Mouse (Mus musculus) hindbrain, embryonic 11.5 days (tissue): Measurements from ENCODE around the gene Prrt4. TPM values are rescaled to one million over a fixed set of nuclear protein-coding genes. Genes with fewer than 3 reads are reported as not detected.

Experiments used
- ATAC-seq: fragments of 200-750 bp; cut with Nextera tagmentation; 2 replicates; pipeline ENCODE4 v1.8.0; 2017; ENCODE audit warnings: mild to moderate bottlenecking, moderate TSS enrichment, moderate library complexity; ENCODE audit not compliant: low FRiP score
- DNase-seq: peaks from one replicate; pipeline ENCODE4 v3.0.0-alpha.2; 2015; ENCODE audit warnings: low spot score
- H3K27ac ChIP-seq: fragments of 300-500 bp; sonication (generic); 2 replicates; pipeline ENCODE4 v1.5.1; 2014; ENCODE audit warnings: mild to moderate bottlenecking, low read depth, low read length
- H3K27me3 ChIP-seq: fragments of 300-500 bp; sonication (generic); 2 replicates; pipeline ENCODE4 v1.6.1; 2014; ENCODE audit warnings: mild to moderate bottlenecking, low read length, moderate library complexity, mixed read lengths; ENCODE audit not compliant: control insufficient read depth, insufficient read depth
- H3K36me3 ChIP-seq: fragments of 300-500 bp; sonication (generic); 2 replicates; pipeline ENCODE4 v1.6.1; 2014; ENCODE audit warnings: mild to moderate bottlenecking, low read length, moderate library complexity, mixed read lengths; ENCODE audit not compliant: control insufficient read depth, insufficient read depth
- H3K4me1 ChIP-seq: fragments of 300-500 bp; sonication (generic); replicated peaks from 2 replicates; pipeline ENCODE4 v1.6.1; 2014; ENCODE audit warnings: low read length, mixed read lengths; ENCODE audit not compliant: control insufficient read depth, insufficient read depth
- H3K4me2 ChIP-seq: fragments of 300-500 bp; sonication (generic); replicated peaks from 2 replicates; pipeline ENCODE4 v1.6.1; 2014; ENCODE audit warnings: mild to moderate bottlenecking, low read depth, low read length
- H3K4me3 ChIP-seq: fragments of 300-500 bp; sonication (generic); 2 replicates; pipeline ENCODE4 v1.5.1; 2014; ENCODE audit warnings: low read depth, low read length
- H3K9ac ChIP-seq: fragments of 300-500 bp; sonication (generic); 2 replicates; pipeline ENCODE4 v1.6.1; 2014; ENCODE audit warnings: low read depth, low read length
- H3K9me3 ChIP-seq: fragments of 300-500 bp; sonication (generic); 2 replicates; pipeline ENCODE4 v1.6.1; 2016; ENCODE audit warnings: low read length; ENCODE audit not compliant: control insufficient read depth
- WGBS: fragments of 180-500 bp; shearing (Covaris S2); extraction: QIAGEN DNeasy Blood & Tissue Kit; methylation state at CpG from one replicate; pipeline ENCODE4 v1.1.7; 2014; 5-methylcytosine and 5-hydroxymethylcytosine counted together
- polyA plus RNA-seq: library from polyadenylated mRNA; unstranded; fragments of >200 nt; fragmentation: Nextera tagmentation; extraction: Ambion mirVana; gene quantifications from 2 replicates; pipeline ENCODE4 v1.2.1, GENCODE M21; 2014

The Prrt4 gene
- polyA plus RNA-seq, 1 experiment from 2014 or later = 0.60 TPM

DNA sequence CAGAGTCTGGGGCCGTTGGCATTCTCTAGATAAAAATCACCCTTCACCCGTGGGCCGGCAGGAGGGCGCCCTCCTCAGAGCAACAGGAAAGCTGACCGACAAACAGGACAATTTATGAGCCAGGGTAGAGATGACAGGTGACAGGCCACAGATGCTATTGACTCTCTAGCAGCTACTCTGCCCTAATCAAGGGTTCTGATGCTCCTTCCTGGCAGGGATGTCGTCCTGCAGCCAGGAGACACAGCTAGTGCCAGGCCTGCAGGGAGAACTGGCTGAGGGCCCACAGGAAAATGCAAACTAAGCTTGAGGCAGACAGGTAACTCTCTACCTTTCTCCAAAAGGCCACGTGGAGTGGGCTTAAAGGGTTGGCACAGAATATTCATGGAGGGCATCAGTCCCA is 31.8 kb upstream of the Prrt4 start:
- Histone ChIP-seq H3K27ac (no peak overlapping the region; the same call in 1 of the 2 replicates), H3K9me3 (no peaks in the 10 kb centered on the region), H3K4me2 (peak overlapping the region; percentile 87), H3K9ac (peak overlapping the region; percentile 75), H3K4me1 (peaks cover 17% of the 10 kb centered on the region), H3K27me3 (peaks cover 18% of the 10 kb centered on the region), H3K36me3 (0 out of 2 replicates have a peak, but pooled peaks cover 2% of the 10 kb centered on the region), H3K4me3 (peak overlapping the region; percentile 60)
- DNase-seq (no peak), ATAC-seq (no peak)
- 33% methylated on average over 7 of the region's 7 CpGs for WGBS

DNA sequence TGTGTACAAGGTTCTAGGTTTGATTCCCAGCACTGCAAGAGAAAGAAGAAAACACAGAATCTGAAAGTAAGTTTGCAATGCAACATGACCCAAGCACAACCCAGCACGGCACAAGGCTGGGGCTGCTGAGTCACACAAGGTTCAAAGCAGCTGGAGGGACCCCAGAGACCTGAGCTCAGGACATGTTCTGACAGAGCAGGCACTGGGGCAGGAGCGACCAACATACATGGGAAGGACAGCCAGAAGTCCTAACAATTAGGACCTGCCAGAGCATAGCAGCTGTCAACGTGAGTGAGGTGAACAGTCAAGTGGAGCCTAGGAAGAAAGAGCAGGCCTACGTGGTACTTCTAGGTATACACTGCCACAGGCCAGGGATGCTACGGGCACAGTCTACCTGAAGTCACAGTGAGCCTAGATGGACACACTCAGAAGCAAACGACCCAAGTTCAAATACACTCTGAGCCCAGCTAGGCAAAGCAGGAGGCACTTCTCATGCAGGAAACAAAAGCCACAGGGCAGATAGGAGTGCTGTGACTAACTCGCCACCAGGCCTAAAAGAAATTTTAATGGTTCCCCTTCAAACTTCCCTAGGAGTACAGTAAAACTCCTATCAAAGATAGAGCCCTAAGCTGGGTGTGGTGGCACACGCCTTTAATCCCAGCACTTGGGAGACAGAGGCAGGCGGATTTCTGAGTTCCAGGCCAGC is 31.0 kb upstream of the Prrt4 start:
- Histone ChIP-seq H3K4me2 (no peak overlapping the region), H3K27me3 (peaks cover 14% of the 10 kb centered on the region), H3K4me3 (no peak overlapping the region), H3K4me1 (peaks cover 12% of the 10 kb centered on the region), H3K9me3 (no peaks in the 10 kb centered on the region), H3K27ac (no peak overlapping the region), H3K9ac (no peak overlapping the region), H3K36me3 (0 out of 2 replicates have a peak, but pooled peaks cover 5% of the 10 kb centered on the region)
- ATAC-seq (no peak), DNase-seq (no peak)
- WGBS = 85% methylated on average over 9 of the region's 9 CpGs

DNA sequence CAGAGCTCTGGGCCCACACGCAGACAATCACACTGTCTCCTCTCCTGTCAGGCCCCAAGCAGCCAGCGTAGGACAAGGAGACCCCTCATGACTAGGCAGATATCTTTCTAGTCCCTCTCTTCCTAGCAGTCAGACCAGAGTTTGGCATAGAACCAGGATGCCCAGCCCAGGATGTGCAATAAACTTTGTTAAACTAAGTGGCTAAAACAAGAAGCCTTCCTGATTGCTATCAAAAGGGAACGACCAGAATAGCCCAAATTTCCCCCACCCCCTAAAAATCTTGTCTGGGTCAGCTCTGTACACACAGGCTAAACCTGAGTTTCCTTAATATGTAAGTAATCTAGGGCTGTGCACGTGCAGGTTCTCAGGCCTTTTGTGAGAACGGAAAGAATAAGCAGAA is 28.8 kb upstream of the Prrt4 start:
- Histone ChIP-seq H3K36me3 (0 out of 2 replicates have a peak, but pooled peaks cover 5% of the 10 kb centered on the region), H3K27me3 (no peaks in the 10 kb centered on the region), H3K4me1 (peaks cover 5% of the 10 kb centered on the region), H3K27ac (no peak overlapping the region), H3K9ac (no peak overlapping the region), H3K4me2 (no peak overlapping the region), H3K9me3 (no peaks in the 10 kb centered on the region), H3K4me3 (no peak overlapping the region)
- DNase-seq (no peak), ATAC-seq (no peak)
- 88% methylated on average over 5 of the region's 5 CpGs for WGBS

DNA sequence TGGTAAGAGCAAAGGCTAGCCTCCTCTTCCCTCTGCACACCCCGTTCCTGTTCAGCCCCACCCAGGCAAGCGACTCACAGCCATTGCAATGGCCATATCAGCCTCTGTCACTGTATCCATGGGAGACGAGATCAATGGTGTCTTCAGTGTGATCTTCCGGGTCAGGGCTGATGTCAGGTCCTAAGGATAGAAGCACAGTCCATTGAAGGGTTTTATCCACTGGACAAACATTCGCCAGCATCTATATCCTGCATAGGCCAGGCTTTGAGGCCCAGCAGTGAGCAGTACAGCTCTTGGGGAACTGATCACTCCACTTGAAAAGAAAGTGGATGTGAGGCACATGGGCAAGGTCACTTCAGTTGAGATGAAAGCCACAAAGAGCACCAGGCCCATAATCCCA is 27.6 kb upstream of the Prrt4 start:
- Histone ChIP-seq H3K4me3 (no peak overlapping the region), H3K36me3 (0 out of 2 replicates have a peak, but pooled peaks cover 5% of the 10 kb centered on the region), H3K9ac (no peak overlapping the region), H3K9me3 (no peaks in the 10 kb centered on the region), H3K27ac (no peak overlapping the region), H3K27me3 (no peaks in the 10 kb centered on the region), H3K4me1 (peaks cover 5% of the 10 kb centered on the region), H3K4me2 (no peak overlapping the region)
- ATAC-seq (no peak), DNase-seq (no peak)
- 86% methylated on average over 5 of the region's 5 CpGs for WGBS

DNA sequence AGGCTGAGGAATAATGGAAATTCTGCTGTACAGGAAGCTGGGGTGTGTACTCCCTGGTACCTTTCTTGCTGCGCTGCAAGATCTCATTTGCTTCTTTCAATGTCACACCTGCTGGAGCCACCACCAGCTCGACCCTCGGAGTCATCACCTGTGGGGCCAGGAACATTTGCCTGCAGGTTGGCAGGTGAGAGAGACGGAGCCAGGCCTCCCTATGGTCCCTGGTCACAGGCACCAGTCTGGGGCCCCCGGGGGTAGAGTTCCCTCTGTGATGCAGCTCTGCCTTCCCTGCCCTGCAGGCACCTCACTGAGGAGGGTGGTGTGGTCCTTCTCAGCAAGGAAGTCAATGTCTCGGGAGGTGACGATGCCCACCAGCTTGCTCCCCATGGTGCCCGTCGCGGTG is 26.6 kb upstream of the Prrt4 start:
- H3K27me3 ChIP-seq = no peaks in the 10 kb centered on the region
- no peak overlapping the region for H3K4me2 ChIP-seq
- no peak overlapping the region for H3K27ac ChIP-seq
- 0 out of 2 replicates have a peak, but pooled peaks cover 5% of the 10 kb centered on the region for H3K36me3 ChIP-seq
- H3K4me1 ChIP-seq = peaks cover under 1% of the 10 kb centered on the region
- ATAC-seq = no peak
- WGBS = 91% methylated on average over 10 of the region's 10 CpGs
- no peak for DNase-seq
- H3K9me3 ChIP-seq = no peaks in the 10 kb centered on the region
- H3K4me3 ChIP-seq = no peak overlapping the region
- H3K9ac ChIP-seq = no peak overlapping the region

DNA sequence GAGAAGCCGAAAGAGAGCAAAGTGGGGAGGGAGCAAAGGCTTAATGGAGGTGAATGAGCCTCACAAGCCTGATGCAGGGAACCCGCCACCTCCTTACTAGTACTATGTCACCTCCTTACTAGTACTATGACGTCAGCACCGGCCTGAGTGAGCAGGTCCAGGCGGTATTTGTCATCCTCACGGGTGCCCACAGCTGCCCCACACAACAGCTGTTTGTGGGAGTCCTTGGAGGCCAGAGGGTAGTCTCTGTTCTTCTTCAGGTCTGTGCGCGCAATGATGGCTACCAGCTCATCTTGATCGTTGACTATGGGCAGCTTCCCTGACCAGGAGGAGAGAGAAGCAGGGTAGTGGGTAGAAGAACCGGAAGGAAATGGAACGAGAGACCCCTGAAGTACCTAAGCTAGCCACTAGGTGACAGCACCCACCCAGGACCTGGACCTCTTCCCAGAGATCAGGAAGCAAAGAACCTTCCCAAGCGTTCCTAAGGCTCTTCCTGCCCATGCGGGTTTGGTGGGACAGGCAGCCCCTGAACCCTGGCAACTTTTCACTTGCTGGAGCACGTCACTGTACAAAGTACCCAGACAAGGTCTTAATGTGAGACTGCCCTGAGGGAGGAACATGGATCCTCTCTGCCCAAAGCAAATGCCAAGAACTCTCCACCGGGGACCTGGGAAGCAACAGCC is 25.7 kb upstream of the Prrt4 start:
- Histone ChIP-seq H3K4me2 (no peak overlapping the region), H3K9me3 (no peaks in the 10 kb centered on the region), H3K4me1 (no peaks in the 10 kb centered on the region), H3K27ac (no peak overlapping the region), H3K4me3 (no peak overlapping the region), H3K9ac (no peak overlapping the region), H3K36me3 (0 out of 2 replicates have a peak, but pooled peaks cover 5% of the 10 kb centered on the region), H3K27me3 (no peaks in the 10 kb centered on the region)
- 56% methylated on average over 15 of the region's 15 CpGs for WGBS
- DNase-seq (peak; percentile 76), ATAC-seq (peak; percentile 45; the same call in 1 of the 2 replicates)

DNA sequence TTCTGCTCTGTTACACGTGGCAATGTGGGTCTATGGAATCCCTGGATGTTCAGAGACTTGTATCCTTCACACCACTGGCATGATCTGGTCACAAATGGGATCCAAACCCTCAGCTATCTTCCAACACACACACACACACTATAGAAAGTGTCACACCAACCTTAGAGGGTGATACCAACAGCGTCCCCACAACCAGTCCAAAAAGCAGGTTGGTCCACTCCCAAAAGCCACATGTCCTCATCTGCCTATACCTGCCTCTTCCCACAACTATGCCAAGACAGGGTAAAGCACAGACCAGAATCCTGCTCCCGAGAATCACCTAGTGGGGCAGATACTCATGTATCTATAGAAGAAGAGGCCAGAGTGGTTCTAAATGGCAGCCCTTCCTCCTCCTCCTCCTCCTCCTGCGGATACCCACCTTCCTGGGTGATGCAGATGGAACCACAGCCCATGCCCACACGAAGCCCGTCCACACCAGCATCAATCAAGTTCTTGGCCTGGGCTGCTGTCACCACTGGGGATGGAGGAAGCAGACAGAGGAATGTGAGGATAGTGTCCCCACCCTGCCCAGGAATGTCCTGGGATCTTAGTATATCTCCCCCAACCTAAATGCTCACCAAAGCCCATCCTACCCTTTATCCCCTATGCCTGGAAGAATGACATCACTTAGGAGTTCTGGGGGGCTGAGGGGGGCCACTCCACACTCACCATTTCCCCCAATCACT is 24.6 kb upstream of the Prrt4 start:
- ATAC-seq = no peak
- no peaks in the 10 kb centered on the region for H3K4me1 ChIP-seq
- no peak overlapping the region for H3K9ac ChIP-seq
- no peak overlapping the region for H3K27ac ChIP-seq
- H3K36me3 ChIP-seq = 0 out of 2 replicates have a peak, but pooled peaks cover 5% of the 10 kb centered on the region
- H3K4me3 ChIP-seq = no peak overlapping the region
- no peaks in the 10 kb centered on the region; the same call in 1 of the 2 replicates for H3K27me3 ChIP-seq
- H3K4me2 ChIP-seq = no peak overlapping the region
- 88% methylated on average over 6 of the region's 6 CpGs for WGBS
- DNase-seq = no peak
- no peaks in the 10 kb centered on the region for H3K9me3 ChIP-seq

DNA sequence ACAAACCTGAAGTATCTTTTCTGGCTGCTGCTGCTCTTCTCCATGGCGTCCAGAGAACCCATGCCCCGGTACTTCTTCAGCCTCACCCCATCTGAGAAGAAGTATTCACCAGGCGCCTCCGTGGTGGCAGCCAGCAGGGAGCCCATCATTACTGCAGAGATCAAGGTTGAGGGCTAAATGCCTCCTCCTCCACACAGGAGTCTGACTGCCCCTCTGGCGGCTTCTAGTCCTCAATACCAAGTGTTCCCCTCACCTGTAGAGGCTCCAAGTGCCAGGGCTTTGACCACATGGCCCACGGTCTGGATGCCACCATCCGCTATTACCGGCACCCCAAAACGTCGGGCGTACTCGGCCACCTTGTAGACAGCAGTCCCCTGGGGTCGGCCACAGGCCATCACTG is 23.7 kb upstream of the Prrt4 start:
- H3K36me3 ChIP-seq = 0 out of 2 replicates have a peak, but pooled peaks cover 5% of the 10 kb centered on the region
- no peak for DNase-seq
- H3K4me2 ChIP-seq = no peak overlapping the region
- no peak overlapping the region for H3K27ac ChIP-seq
- peaks cover 3% of the 10 kb centered on the region; the same call in 1 of the 2 replicates for H3K4me1 ChIP-seq
- 93% methylated on average over 13 of the region's 13 CpGs for WGBS
- H3K4me3 ChIP-seq = no peak overlapping the region
- H3K9ac ChIP-seq = no peak overlapping the region
- no peaks in the 10 kb centered on the region for H3K9me3 ChIP-seq
- ATAC-seq = no peak
- H3K27me3 ChIP-seq = no peaks in the 10 kb centered on the region; the same call in 1 of the 2 replicates
